Mouse (Mus musculus) spleen, adult 2 months (tissue): ENCODE measurements around the gene Zfp638.

Source experiments
- CTCF ChIP-seq: fragments of 200-500 bp; IDR thresholded peaks from 2 replicates; pipeline ENCODE4 v1.5.1; 2011; ENCODE audit warnings: mild to moderate bottlenecking, inconsistent platforms; ENCODE audit not compliant: insufficient read depth, insufficient read length, insufficient replicate concordance; ENCODE audit errors: extremely low read depth
- POLR2A ChIP-seq: fragments of 200-500 bp; IDR thresholded peaks from 2 replicates; pipeline ENCODE4 v1.6.1; 2011; ENCODE audit warnings: low read depth, low read length, inconsistent platforms

GRCm38 (mm10) chr6:84028791-84029190 is 161.9 kb downstream of the Zfp638 start:
- TF ChIP-seq POLR2A (no peak), CTCF (no peak)
